Mouse (Mus musculus): ENCODE data around the gene Gm3854. TPM values are rescaled to one million over a fixed set of nuclear protein-coding genes. Genes with fewer than 3 reads are reported as not detected.

Gm3854 gene
- total RNA-seq, 1 experiment from 2014 or later: 0.47 TPM

- ATAC-seq (ENCODE audit: extremely low read depth, insufficient number of reproducible peaks, low FRiP score, poor library complexity, severe bottlenecking): no peak
These were observed 37.9 kb downstream of the Gm3854 start for GRCm38 (mm10) chr7:6381431-6381830.

DNA sequence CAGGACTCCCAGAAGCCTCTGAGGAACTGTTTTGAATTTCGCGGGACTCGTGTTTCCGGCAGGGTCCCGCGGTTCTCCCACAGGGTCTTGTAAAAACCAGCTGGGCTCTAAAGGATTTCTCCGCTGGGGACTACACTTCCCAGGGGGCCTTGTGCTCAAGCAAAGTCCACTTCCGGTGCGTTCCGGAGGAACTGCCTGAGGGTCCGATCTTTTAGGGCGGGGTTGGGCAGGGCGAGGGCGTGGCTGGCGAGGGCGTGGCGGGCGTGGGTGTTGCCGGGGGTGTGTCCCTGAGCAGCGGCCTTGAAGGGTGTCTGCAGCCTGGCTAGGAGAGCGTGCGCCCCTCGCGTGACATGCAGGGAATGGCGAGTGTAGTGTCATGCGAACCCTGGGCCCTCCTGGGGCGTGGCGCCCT lies 39.5 kb downstream of the Gm3854 start, which contains the start of gene Zfp28:
Gene Zfp28, plus strand, starts transcription at position 252 of the 412 bp plus-strand sequence.
- peak; percentile 91 for ATAC-seq (ENCODE audit: extremely low read depth, insufficient number of reproducible peaks, low FRiP score, poor library complexity, severe bottlenecking)

DNA sequence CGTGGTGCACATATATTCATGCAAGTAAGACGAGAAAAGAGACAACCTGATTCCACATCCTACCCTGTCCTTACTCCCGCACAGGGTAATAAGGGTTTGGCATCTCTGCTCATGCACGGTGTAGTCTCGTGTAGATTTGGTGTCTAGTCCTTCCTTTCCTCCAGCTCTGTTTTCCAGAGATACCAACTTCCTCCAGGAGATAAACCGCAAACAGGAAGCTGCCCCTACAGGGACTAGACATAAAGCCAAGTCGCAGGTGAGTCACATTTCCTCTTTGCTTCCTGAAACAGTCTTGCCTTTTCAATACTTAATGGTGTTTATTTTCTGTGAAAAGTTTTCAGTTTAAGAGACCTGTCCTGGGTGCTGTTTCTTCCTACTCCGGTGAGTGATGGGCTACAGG lies 40.5 kb downstream of the Gm3854 start:
- no peak for ATAC-seq (ENCODE audit: extremely low read depth, insufficient number of reproducible peaks, low FRiP score, poor library complexity, severe bottlenecking)

DNA sequence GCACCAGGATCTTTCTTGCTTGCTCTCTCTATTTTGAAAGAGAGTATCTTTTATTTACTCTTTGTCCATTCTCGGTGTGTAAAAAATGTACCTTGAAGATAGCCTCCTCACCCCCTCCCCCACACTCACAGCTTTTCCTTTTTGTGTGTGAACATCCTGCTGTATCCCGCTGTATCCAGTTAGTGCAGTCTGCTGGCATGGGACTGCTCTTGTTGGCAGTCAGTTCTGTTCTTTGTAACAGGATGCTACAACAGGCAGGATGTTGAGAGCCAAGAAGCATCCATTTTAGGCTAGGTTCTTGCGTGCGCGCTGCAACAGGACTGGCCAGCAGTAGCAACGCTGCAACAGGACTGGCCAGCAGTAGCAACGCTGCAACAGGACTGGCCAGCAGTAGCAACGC lies 43.4 kb downstream of the Gm3854 start:
- ATAC-seq (ENCODE audit: extremely low read depth, insufficient number of reproducible peaks, low FRiP score, poor library complexity, severe bottlenecking): no peak

DNA sequence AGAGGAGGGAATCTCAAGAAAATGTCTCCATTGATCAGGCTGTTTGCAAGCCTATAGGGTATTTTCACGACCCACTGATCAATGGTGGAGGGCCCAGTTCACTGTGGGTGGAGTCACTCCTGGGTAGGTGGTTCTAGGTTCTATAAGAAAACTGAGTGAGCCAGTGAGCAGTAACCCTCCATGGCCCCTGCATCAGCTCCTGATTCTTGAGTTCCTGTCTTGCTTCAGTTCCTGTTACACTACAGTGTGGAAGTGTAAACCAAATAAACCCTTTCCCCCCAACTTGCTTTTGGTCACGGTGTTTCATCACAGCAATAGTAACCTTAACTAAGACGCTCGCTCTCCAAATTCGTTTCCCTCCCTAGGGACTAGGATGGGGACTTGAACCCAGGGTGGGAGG lies 45.4 kb downstream of the Gm3854 start:
- no peak for ATAC-seq (ENCODE audit: extremely low read depth, insufficient number of reproducible peaks, low FRiP score, poor library complexity, severe bottlenecking)

DNA sequence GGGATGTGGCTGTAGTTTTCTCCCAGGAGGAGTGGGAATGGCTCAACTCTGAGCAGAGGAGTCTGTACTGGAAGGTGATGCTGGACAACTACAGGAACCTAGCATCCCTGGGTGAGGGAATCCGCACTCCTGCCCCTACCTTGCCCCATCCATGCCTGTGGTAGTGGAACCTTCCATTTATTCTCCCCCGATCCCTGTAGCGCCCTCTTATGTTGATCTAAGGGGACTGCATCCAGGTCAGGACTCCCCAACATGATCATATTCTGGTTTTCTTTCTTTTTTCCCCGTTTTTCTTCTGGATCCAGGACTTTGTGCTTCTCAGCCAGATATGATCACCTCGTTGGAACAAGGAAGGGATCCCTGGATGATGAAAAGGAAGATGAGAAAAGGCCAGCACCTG lies 45.9 kb downstream of the Gm3854 start:
- ATAC-seq (ENCODE audit: extremely low read depth, insufficient number of reproducible peaks, low FRiP score, poor library complexity, severe bottlenecking): no peak

DNA sequence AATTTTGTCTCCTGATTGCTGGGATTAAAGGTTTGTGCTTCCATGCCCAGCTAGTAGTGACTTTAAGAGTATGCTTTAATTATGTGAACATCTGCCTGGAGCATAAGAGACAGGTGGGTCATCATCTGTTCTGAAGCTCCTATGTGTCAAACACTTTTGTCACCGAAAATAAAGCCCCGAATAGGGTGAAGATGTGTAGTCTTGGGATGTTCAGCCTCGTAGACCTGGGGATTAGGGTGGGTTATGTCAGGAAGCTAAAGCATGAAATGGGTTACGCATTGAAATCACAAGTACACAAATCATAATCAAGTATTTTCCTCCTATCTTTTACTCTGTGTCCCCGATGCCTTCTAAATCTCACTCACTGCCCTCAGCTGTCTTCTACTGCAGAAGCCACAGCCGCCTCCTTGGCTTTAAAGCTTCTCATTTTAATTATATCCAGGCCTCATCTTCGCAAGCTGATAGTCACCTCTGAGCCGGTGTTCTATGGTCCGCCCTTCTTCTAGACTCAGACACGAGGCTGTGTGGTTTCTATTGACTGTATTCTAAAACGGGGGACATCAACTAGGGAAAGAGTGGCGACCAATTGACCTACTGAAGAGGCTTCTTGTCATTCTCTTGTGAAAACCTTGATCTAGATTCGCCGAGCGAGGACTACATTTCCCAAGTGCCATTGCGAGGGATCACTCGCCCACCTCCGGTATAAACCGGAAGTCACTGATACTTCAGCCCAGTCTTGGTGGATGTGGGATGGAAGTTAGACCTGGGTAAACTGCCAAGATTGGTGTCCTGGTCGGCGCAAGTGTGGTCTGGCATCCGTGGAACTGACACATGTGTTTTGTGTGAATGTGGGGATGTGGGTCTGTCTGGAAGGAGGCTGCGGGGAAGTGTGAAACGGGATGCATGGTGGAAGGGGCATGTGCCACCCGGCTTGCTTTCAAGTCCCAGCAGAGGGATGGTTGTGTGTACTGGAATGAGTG lies 54.7 kb downstream of the Gm3854 start, which contains the start of gene Smim17:
Gene Smim17, plus strand, starts transcription at position 720 of the 980 bp plus-strand sequence.
- peak; percentile 81; the same call in 1 of the 2 replicates for ATAC-seq (ENCODE audit: extremely low read depth, insufficient number of reproducible peaks, low FRiP score, poor library complexity, severe bottlenecking)

Other genes starting within 250 kb of the Gm3854 start
- 29.7 and 29.9 TPM in 2 replicates for gene Zfp787, start 187.8 kb upstream of the Gm3854 start, total RNA-seq (2017)
- 22.6 and 32.4 TPM in 2 replicates for gene Zfp444, start 171.5 kb upstream of the Gm3854 start, total RNA-seq (2017)
- gene Galp, start 146.7 kb upstream of the Gm3854 start, total RNA-seq (2017): not detected in 2 replicates
- gene Zscan5b, start 121.5 kb upstream of the Gm3854 start, total RNA-seq (2017): not detected in 2 replicates
- gene Epp13, start 91.0 kb upstream of the Gm3854 start, total RNA-seq (2017): not detected in 2 replicates
- gene Zfp667, start 57.2 kb upstream of the Gm3854 start, total RNA-seq (2017): 5.5 and 5.8 TPM in 2 replicates
- gene Zfp583, start 12.5 kb upstream of the Gm3854 start, total RNA-seq (2017): 0.86 and 1.7 TPM in 2 replicates
- 2.6 and 3.1 TPM in 2 replicates for gene Zfp78, start 19.5 kb downstream of the Gm3854 start, total RNA-seq (2017)
- 3.1 and 6.5 TPM in 2 replicates for gene Zfp28, start 39.5 kb downstream of the Gm3854 start, total RNA-seq (2017)
- not detected in 2 replicates for gene Smim17, start 55.0 kb downstream of the Gm3854 start, total RNA-seq (2017)
- gene Gm20715, start 66.5 kb downstream of the Gm3854 start, total RNA-seq (2017): not detected in 2 replicates
- not detected in 2 replicates for gene Olfr1344, start 94.9 kb downstream of the Gm3854 start, total RNA-seq (2017)
- not detected in 2 replicates for gene Olfr1336, start 112.4 kb downstream of the Gm3854 start, total RNA-seq (2017)
- not detected in 2 replicates for gene Olfr1346, start 123.3 kb downstream of the Gm3854 start, total RNA-seq (2017)
- gene Olfr5, start 143.2 kb downstream of the Gm3854 start, total RNA-seq (2017): not detected in 2 replicates
- not detected in 2 replicates for gene Olfr1347, start 156.0 kb downstream of the Gm3854 start, total RNA-seq (2017)
- gene Olfr1348, start 165.0 kb downstream of the Gm3854 start, total RNA-seq (2017): not detected in 2 replicates
- not detected in 2 replicates for gene Olfr1349, start 179.2 kb downstream of the Gm3854 start, total RNA-seq (2017)
- not detected in 2 replicates for gene Olfr1350, start 221.1 kb downstream of the Gm3854 start, total RNA-seq (2017)

Measured in neutrophil, adult 5-6 weeks (primary cell).